Mouse (Mus musculus) frontal cortex, postnatal 10 days (tissue): ENCODE data around the gene Slc39a3.

ENCODE experiments used
- DNase-seq, 2 experiments: peaks; one replicate each; pipeline ENCODE4 v3.0.0; 2022; ENCODE audit warnings: low spot score in 2 of 2, mixed read lengths in 1 of 2

Slc39a3 gene

GRCm38 (mm10) chr10:80985241-80985969 is 51.8 kb downstream of the Slc39a3 start:
- no peak for DNase-seq

DNA sequence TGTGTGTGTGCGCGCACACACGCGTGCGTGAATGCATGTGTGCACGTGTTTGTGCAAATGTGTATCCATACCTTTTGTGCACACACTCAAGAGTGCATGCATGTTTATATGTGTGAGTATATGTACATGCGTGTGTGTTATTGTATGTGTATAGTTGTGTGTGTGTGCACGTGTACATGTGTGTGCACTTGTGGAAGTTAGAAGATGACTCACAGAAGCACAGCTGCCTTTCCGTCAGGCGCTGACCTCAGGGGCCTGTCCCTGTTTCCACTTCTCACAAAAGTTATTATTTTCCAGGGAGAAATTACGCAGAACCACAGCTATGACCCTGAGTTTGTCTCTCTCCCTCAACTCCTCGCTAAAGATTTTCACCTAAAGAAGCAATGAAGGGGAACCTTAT is 53.0 kb downstream of the Slc39a3 start:
- DNase-seq, result no peak

- DNase-seq, result no peak
Observed at GRCm38 (mm10) chr10:80982381-80982780, 54.8 kb downstream of the Slc39a3 start.

- no peak for DNase-seq
Observed at GRCm38 (mm10) chr10:80981564-80982112, 55.6 kb downstream of the Slc39a3 start.
